Mouse (Mus musculus): ENCODE measurements around the gene Gm5108. TPM values are rescaled to one million over a fixed set of nuclear protein-coding genes. Genes with fewer than 3 reads are reported as not detected.

The Gm5108 gene
- polyA plus RNA-seq, 1 experiment from 2014 or later = not detected

DNA sequence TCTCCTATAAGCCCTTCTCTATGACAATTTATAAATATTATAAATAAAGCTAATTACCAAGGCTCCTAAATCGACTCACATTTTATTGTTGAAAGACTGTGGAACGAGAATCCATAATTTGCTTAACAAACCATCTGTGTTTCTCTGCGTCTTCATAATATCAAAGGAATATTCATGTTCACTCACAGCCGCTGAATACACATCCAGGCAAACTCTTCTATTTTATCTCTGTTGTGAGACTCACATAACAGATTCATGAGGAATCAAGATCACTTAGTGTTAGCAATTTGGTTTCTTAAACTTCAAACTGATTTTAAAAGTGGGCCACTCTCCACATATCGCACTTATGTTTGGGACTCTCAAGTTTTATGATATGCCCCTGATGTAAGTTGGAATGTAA, 6.6 kb downstream of the Gm5108 start:
- Histone ChIP-seq H3K4me3 (ENCODE audit: low read depth, low read length) (no peak overlapping the region), H3K4me1 (ENCODE audit: control insufficient read depth, insufficient read depth, low read length) (no peaks in the 10 kb centered on the region), H3K9me3 (ENCODE audit: control insufficient read depth, low read length) (no peaks in the 10 kb centered on the region), H3K4me2 (ENCODE audit: low read depth, low read length) (no peak overlapping the region), H3K9ac (ENCODE audit: low read depth, low read length) (no peak overlapping the region), H3K27ac (replicated peaks; ENCODE audit: low read depth, low read length) (no peak overlapping the region), H3K36me3 (ENCODE audit: control insufficient read depth, insufficient read depth, low read length) (no peaks in the 10 kb centered on the region), H3K27me3 (replicated peaks; ENCODE audit: control insufficient read depth, insufficient read depth, low read length) (no peaks in the 10 kb centered on the region)
- DNase-seq (ENCODE audit: low spot score) (no peak), ATAC-seq (ENCODE audit: low read depth) (no peak)
- WGBS = 92% methylated on average over 5 of the region's 5 CpGs

- no peaks in the 10 kb centered on the region for H3K4me1 ChIP-seq (ENCODE audit: control insufficient read depth, insufficient read depth, low read length)
- 57% methylated on average over 4 of the region's 4 CpGs for WGBS
- no peak overlapping the region for H3K4me3 ChIP-seq (ENCODE audit: low read depth, low read length)
- H3K9me3 ChIP-seq (ENCODE audit: control insufficient read depth, low read length) = no peaks in the 10 kb centered on the region
- H3K27me3 ChIP-seq (replicated peaks; ENCODE audit: control insufficient read depth, insufficient read depth, low read length) = no peaks in the 10 kb centered on the region
- no peak overlapping the region for H3K9ac ChIP-seq (ENCODE audit: low read depth, low read length)
- no peak overlapping the region for H3K27ac ChIP-seq (replicated peaks; ENCODE audit: low read depth, low read length)
- DNase-seq (ENCODE audit: low spot score) = no peak
- H3K4me2 ChIP-seq (ENCODE audit: low read depth, low read length) = no peak overlapping the region
- no peaks in the 10 kb centered on the region for H3K36me3 ChIP-seq (ENCODE audit: control insufficient read depth, insufficient read depth, low read length)
- no peak for ATAC-seq (ENCODE audit: low read depth)
Observed at GRCm38 (mm10) chr5:67954097-67954496, 12.6 kb downstream of the Gm5108 start.

GRCm38 (mm10) chr5:67955486-67955885, 14.0 kb downstream of the Gm5108 start:
- WGBS = 79% methylated on average over 7 of the region's 7 CpGs
- ATAC-seq (ENCODE audit: low read depth) = no peak
- no peak overlapping the region for H3K4me2 ChIP-seq (ENCODE audit: low read depth, low read length)
- no peaks in the 10 kb centered on the region for H3K36me3 ChIP-seq (ENCODE audit: control insufficient read depth, insufficient read depth, low read length)
- no peaks in the 10 kb centered on the region for H3K9me3 ChIP-seq (ENCODE audit: control insufficient read depth, low read length)
- no peak overlapping the region for H3K4me3 ChIP-seq (ENCODE audit: low read depth, low read length)
- H3K9ac ChIP-seq (ENCODE audit: low read depth, low read length) = no peak overlapping the region
- H3K27me3 ChIP-seq (replicated peaks; ENCODE audit: control insufficient read depth, insufficient read depth, low read length) = no peaks in the 10 kb centered on the region
- DNase-seq (ENCODE audit: low spot score) = no peak
- no peak overlapping the region for H3K27ac ChIP-seq (replicated peaks; ENCODE audit: low read depth, low read length)
- H3K4me1 ChIP-seq (ENCODE audit: control insufficient read depth, insufficient read depth, low read length) = no peaks in the 10 kb centered on the region

GRCm38 (mm10) chr5:67961708-67962629, 20.5 kb downstream of the Gm5108 start:
- Histone ChIP-seq H3K27ac (replicated peaks; ENCODE audit: low read depth, low read length) (no peak overlapping the region), H3K9me3 (ENCODE audit: control insufficient read depth, low read length) (no peaks in the 10 kb centered on the region), H3K36me3 (ENCODE audit: control insufficient read depth, insufficient read depth, low read length) (no peaks in the 10 kb centered on the region), H3K27me3 (replicated peaks; ENCODE audit: control insufficient read depth, insufficient read depth, low read length) (no peaks in the 10 kb centered on the region), H3K4me3 (ENCODE audit: low read depth, low read length) (no peak overlapping the region), H3K9ac (ENCODE audit: low read depth, low read length) (no peak overlapping the region), H3K4me2 (ENCODE audit: low read depth, low read length) (no peak overlapping the region), H3K4me1 (ENCODE audit: control insufficient read depth, insufficient read depth, low read length) (no peaks in the 10 kb centered on the region)
- DNase-seq (ENCODE audit: low spot score) (no peak), ATAC-seq (ENCODE audit: low read depth) (no peak)
- WGBS = 78% methylated on average over 7 of the region's 7 CpGs

GRCm38 (mm10) chr5:67969536-67969935, 28.1 kb downstream of the Gm5108 start:
- Histone ChIP-seq H3K9me3 (ENCODE audit: control insufficient read depth, low read length) (no peaks in the 10 kb centered on the region), H3K27ac (replicated peaks; ENCODE audit: low read depth, low read length) (no peak overlapping the region), H3K36me3 (ENCODE audit: control insufficient read depth, insufficient read depth, low read length) (no peaks in the 10 kb centered on the region), H3K27me3 (replicated peaks; ENCODE audit: control insufficient read depth, insufficient read depth, low read length) (no peaks in the 10 kb centered on the region), H3K9ac (ENCODE audit: low read depth, low read length) (no peak overlapping the region), H3K4me3 (ENCODE audit: low read depth, low read length) (no peak overlapping the region), H3K4me2 (ENCODE audit: low read depth, low read length) (no peak overlapping the region), H3K4me1 (ENCODE audit: control insufficient read depth, insufficient read depth, low read length) (no peaks in the 10 kb centered on the region)
- ATAC-seq (ENCODE audit: low read depth) (no peak), DNase-seq (ENCODE audit: low spot score) (no peak)
- 81% methylated on average over 7 of the region's 7 CpGs for WGBS

GRCm38 (mm10) chr5:67981946-67982526, 40.6 kb downstream of the Gm5108 start:
- no peaks in the 10 kb centered on the region for H3K27me3 ChIP-seq (replicated peaks; ENCODE audit: control insufficient read depth, insufficient read depth, low read length)
- no peaks in the 10 kb centered on the region for H3K36me3 ChIP-seq (ENCODE audit: control insufficient read depth, insufficient read depth, low read length)
- H3K9me3 ChIP-seq (ENCODE audit: control insufficient read depth, low read length) = no peaks in the 10 kb centered on the region
- DNase-seq (ENCODE audit: low spot score) (no peak), ATAC-seq (ENCODE audit: low read depth) (no peak)
- H3K9ac ChIP-seq (ENCODE audit: low read depth, low read length) = no peak overlapping the region
- H3K27ac ChIP-seq (replicated peaks; ENCODE audit: low read depth, low read length) = no peak overlapping the region
- no peak overlapping the region for H3K4me2 ChIP-seq (ENCODE audit: low read depth, low read length)
- no peaks in the 10 kb centered on the region for H3K4me1 ChIP-seq (ENCODE audit: control insufficient read depth, insufficient read depth, low read length)
- no peak overlapping the region for H3K4me3 ChIP-seq (ENCODE audit: low read depth, low read length)
- 54% methylated on average over 3 of the region's 3 CpGs for WGBS

- ATAC-seq (ENCODE audit: low read depth) (no peak), DNase-seq (ENCODE audit: low spot score) (peak; percentile 13)
- Histone ChIP-seq H3K27me3 (replicated peaks; ENCODE audit: control insufficient read depth, insufficient read depth, low read length) (no peaks in the 10 kb centered on the region), H3K4me2 (ENCODE audit: low read depth, low read length) (no peak overlapping the region), H3K36me3 (ENCODE audit: control insufficient read depth, insufficient read depth, low read length) (no peaks in the 10 kb centered on the region), H3K9ac (ENCODE audit: low read depth, low read length) (no peak overlapping the region), H3K27ac (replicated peaks; ENCODE audit: low read depth, low read length) (no peak overlapping the region), H3K9me3 (ENCODE audit: control insufficient read depth, low read length) (no peaks in the 10 kb centered on the region), H3K4me3 (ENCODE audit: low read depth, low read length) (no peak overlapping the region), H3K4me1 (ENCODE audit: control insufficient read depth, insufficient read depth, low read length) (no peaks in the 10 kb centered on the region)
Observed at GRCm38 (mm10) chr5:67990426-67990825, 49.0 kb downstream of the Gm5108 start.

DNA sequence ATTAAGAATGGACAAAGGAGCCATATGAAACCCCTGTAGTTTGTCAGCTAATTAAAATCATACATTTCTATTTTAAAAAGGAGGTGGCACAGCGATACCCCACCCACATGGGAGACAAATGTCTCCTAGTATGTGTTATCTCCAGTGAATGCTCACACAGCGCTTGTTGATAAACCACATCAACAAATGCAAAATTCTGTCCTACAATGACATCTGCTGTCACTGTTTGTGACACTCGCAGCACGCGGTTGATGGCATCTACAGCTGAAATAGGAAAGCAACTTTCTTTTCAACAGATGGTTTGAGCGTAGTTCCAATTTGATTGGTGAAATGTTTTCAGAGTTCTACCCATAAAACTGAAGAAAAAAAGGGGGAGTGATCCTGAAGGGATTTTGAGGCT, 61.1 kb downstream of the Gm5108 start:
- no peaks in the 10 kb centered on the region for H3K36me3 ChIP-seq (ENCODE audit: control insufficient read depth, insufficient read depth, low read length)
- no peak for DNase-seq (ENCODE audit: low spot score)
- H3K4me3 ChIP-seq (ENCODE audit: low read depth, low read length) = no peak overlapping the region
- no peaks in the 10 kb centered on the region for H3K9me3 ChIP-seq (ENCODE audit: control insufficient read depth, low read length)
- WGBS = 91% methylated on average over 6 of the region's 6 CpGs
- no peak overlapping the region for H3K9ac ChIP-seq (ENCODE audit: low read depth, low read length)
- ATAC-seq (ENCODE audit: low read depth) = no peak
- H3K27ac ChIP-seq (replicated peaks; ENCODE audit: low read depth, low read length) = no peak overlapping the region
- no peak overlapping the region for H3K4me2 ChIP-seq (ENCODE audit: low read depth, low read length)
- no peaks in the 10 kb centered on the region for H3K27me3 ChIP-seq (replicated peaks; ENCODE audit: control insufficient read depth, insufficient read depth, low read length)
- H3K4me1 ChIP-seq (ENCODE audit: control insufficient read depth, insufficient read depth, low read length) = no peaks in the 10 kb centered on the region

DNA sequence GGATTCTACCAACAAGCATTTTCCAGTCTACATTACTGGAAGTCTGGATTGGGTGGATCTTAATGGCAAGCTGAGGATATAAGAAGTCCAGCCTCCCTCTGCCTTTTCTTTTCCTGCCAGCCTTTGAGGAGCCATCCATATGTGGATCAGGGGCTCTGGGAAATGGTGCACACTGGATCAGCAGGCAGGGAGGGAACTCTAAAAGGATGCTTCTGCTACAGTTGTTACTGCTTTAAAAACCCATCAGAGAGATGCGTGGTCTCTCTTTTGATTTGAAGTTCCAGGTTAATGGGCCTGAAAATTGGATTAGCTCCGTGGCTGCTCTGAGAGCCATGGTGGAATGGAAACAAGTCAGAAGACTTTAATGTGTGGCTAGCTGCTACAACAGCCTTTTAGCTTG, 62.4 kb downstream of the Gm5108 start:
- Histone ChIP-seq H3K27me3 (replicated peaks; ENCODE audit: control insufficient read depth, insufficient read depth, low read length) (no peaks in the 10 kb centered on the region), H3K4me1 (ENCODE audit: control insufficient read depth, insufficient read depth, low read length) (no peaks in the 10 kb centered on the region), H3K9me3 (ENCODE audit: control insufficient read depth, low read length) (no peaks in the 10 kb centered on the region), H3K4me2 (ENCODE audit: low read depth, low read length) (no peak overlapping the region), H3K4me3 (ENCODE audit: low read depth, low read length) (no peak overlapping the region), H3K27ac (replicated peaks; ENCODE audit: low read depth, low read length) (no peak overlapping the region), H3K9ac (ENCODE audit: low read depth, low read length) (no peak overlapping the region), H3K36me3 (ENCODE audit: control insufficient read depth, insufficient read depth, low read length) (no peaks in the 10 kb centered on the region)
- WGBS = 20% methylated on average over 2 of the region's 2 CpGs
- no peak for DNase-seq (ENCODE audit: low spot score)
- ATAC-seq (ENCODE audit: low read depth) = no peak

Measured in embryonic facial prominence, embryonic 14.5 days (tissue).